Mouse (Mus musculus) hindbrain, embryonic 14.5 days (tissue): ENCODE measurements around the gene Hsd3b7. TPM values are rescaled to one million over a fixed set of nuclear protein-coding genes. Genes with fewer than 3 reads are reported as not detected.

Experiments used
- ATAC-seq: fragments of 200-750 bp; cut with Nextera tagmentation; 2 replicates; pipeline ENCODE4 v1.8.0; 2017; ENCODE audit warnings: moderate number of reproducible peaks, mild to moderate bottlenecking, moderate TSS enrichment, moderate library complexity; ENCODE audit not compliant: low FRiP score
- DNase-seq: peaks from one replicate; pipeline ENCODE4 v3.0.0-alpha.2; 2015; ENCODE audit warnings: low spot score
- H3K27ac ChIP-seq: fragments of 300-500 bp; sonication (generic); 2 replicates; pipeline ENCODE4 v1.5.1; 2014; ENCODE audit warnings: mild to moderate bottlenecking, moderate library complexity
- H3K27me3 ChIP-seq: fragments of 300-500 bp; sonication (generic); 2 replicates; pipeline ENCODE4 v1.6.1; 2014; ENCODE audit warnings: mild to moderate bottlenecking, low read length, mixed read lengths; ENCODE audit not compliant: control insufficient read depth, insufficient read depth
- H3K36me3 ChIP-seq: fragments of 300-500 bp; sonication (generic); replicated peaks from 2 replicates; pipeline ENCODE4 v1.6.1; 2014; ENCODE audit not compliant: control insufficient read depth, insufficient read depth
- H3K4me1 ChIP-seq: fragments of 300-500 bp; sonication (generic); replicated peaks from 2 replicates; pipeline ENCODE4 v1.6.1; 2014; ENCODE audit warnings: antibody characterized with exemption, low read length, mixed read lengths; ENCODE audit not compliant: control insufficient read depth, insufficient read depth
- H3K4me2 ChIP-seq: fragments of 300-500 bp; sonication (generic); replicated peaks from 2 replicates; pipeline ENCODE4 v1.6.1; 2014; ENCODE audit warnings: mild to moderate bottlenecking, moderate library complexity
- H3K4me3 ChIP-seq: fragments of 300-500 bp; sonication (generic); replicated peaks from 2 replicates; pipeline ENCODE4 v1.5.1; 2014; ENCODE audit warnings: mild to moderate bottlenecking, low read length
- H3K9ac ChIP-seq: fragments of 300-500 bp; sonication (generic); 2 replicates; pipeline ENCODE4 v1.6.1; 2014
- H3K9me3 ChIP-seq: fragments of 300-500 bp; sonication (generic); 2 replicates; pipeline ENCODE4 v1.6.1; 2016; ENCODE audit warnings: low read length; ENCODE audit not compliant: control insufficient read depth
- WGBS: fragments of 180-500 bp; shearing (Covaris S2); extraction: QIAGEN DNeasy Blood & Tissue Kit; methylation state at CpG from one replicate; pipeline ENCODE4 v1.1.7; 2014; 5-methylcytosine and 5-hydroxymethylcytosine counted together
- polyA plus RNA-seq: library from polyadenylated mRNA; unstranded; fragments of >200 nt; fragmentation: Nextera tagmentation; extraction: Ambion mirVana; gene quantifications from 2 replicates; pipeline ENCODE4 v1.2.1, GENCODE M21; 2014

The Hsd3b7 gene
- polyA plus RNA-seq, 1 experiment from 2014 or later, result 11.0 TPM

GRCm38 (mm10) chr7:127765756-127766155, 34.6 kb upstream of the Hsd3b7 start:
- no peak overlapping the region for H3K27ac ChIP-seq
- H3K9ac ChIP-seq, result no peak overlapping the region
- WGBS, result 90% methylated on average over 2 of the region's 2 CpGs
- no peak overlapping the region for H3K4me2 ChIP-seq
- H3K4me3 ChIP-seq, result no peak overlapping the region
- H3K4me1 ChIP-seq, result peaks cover 18% of the 10 kb centered on the region; the same call in 1 of the 2 replicates
- no peaks in the 10 kb centered on the region for H3K27me3 ChIP-seq
- DNase-seq (no peak), ATAC-seq (no peak)
- no peaks in the 10 kb centered on the region for H3K9me3 ChIP-seq
- peaks cover 73% of the 10 kb centered on the region for H3K36me3 ChIP-seq

GRCm38 (mm10) chr7:127766851-127767609, 33.4 kb upstream of the Hsd3b7 start:
- no peak overlapping the region for H3K27ac ChIP-seq
- no peak overlapping the region for H3K4me2 ChIP-seq
- no peaks in the 10 kb centered on the region for H3K27me3 ChIP-seq
- H3K4me1 ChIP-seq, result peaks cover 18% of the 10 kb centered on the region; the same call in 1 of the 2 replicates
- no peak overlapping the region for H3K4me3 ChIP-seq
- ATAC-seq, result no peak
- no peaks in the 10 kb centered on the region for H3K9me3 ChIP-seq
- H3K9ac ChIP-seq, result no peak overlapping the region
- WGBS, result 84% methylated on average over 17 of the region's 17 CpGs
- DNase-seq, result no peak
- peaks cover 60% of the 10 kb centered on the region for H3K36me3 ChIP-seq

GRCm38 (mm10) chr7:127767671-127768345, 32.6 kb upstream of the Hsd3b7 start:
- H3K4me2 ChIP-seq, result no peak overlapping the region
- H3K9ac ChIP-seq, result no peak overlapping the region
- H3K27ac ChIP-seq, result no peak overlapping the region
- peaks cover 53% of the 10 kb centered on the region for H3K36me3 ChIP-seq
- DNase-seq, result no peak
- 94% methylated on average over 19 of the region's 19 CpGs for WGBS
- peaks cover 18% of the 10 kb centered on the region; the same call in 1 of the 2 replicates for H3K4me1 ChIP-seq
- no peak for ATAC-seq
- no peaks in the 10 kb centered on the region for H3K27me3 ChIP-seq
- H3K4me3 ChIP-seq, result no peak overlapping the region
- no peaks in the 10 kb centered on the region for H3K9me3 ChIP-seq

- no peak for ATAC-seq
- no peak for DNase-seq
- Histone ChIP-seq H3K4me3 (no peak overlapping the region), H3K4me2 (no peak overlapping the region), H3K36me3 (peaks cover 48% of the 10 kb centered on the region), H3K4me1 (peaks cover 18% of the 10 kb centered on the region; the same call in 1 of the 2 replicates), H3K27ac (no peak overlapping the region), H3K27me3 (no peaks in the 10 kb centered on the region), H3K9me3 (no peaks in the 10 kb centered on the region), H3K9ac (no peak overlapping the region)
- WGBS, result 57% methylated on average over 13 of the region's 13 CpGs
These were observed 31.9 kb upstream of the Hsd3b7 start for GRCm38 (mm10) chr7:127768346-127768996.

- Histone ChIP-seq H3K9me3 (no peaks in the 10 kb centered on the region), H3K27me3 (no peaks in the 10 kb centered on the region), H3K4me3 (peak overlapping the region; percentile 42), H3K4me1 (peaks cover 18% of the 10 kb centered on the region; the same call in 1 of the 2 replicates), H3K9ac (peak overlapping the region; percentile 65), H3K36me3 (peaks cover 42% of the 10 kb centered on the region), H3K27ac (peak overlapping the region; percentile 68), H3K4me2 (peak overlapping the region; percentile 68)
- DNase-seq (peak; percentile 88), ATAC-seq (peak; percentile 81)
- under 1% methylated on average over 16 of the region's 16 CpGs for WGBS
These were observed 31.3 kb upstream of the Hsd3b7 start for GRCm38 (mm10) chr7:127768997-127769593.

GRCm38 (mm10) chr7:127769651-127770038, 30.8 kb upstream of the Hsd3b7 start, which contains the start of gene Orai3:
Gene Orai3, plus strand, starts transcription at chr7:127769815.
- 0% methylated on average over 24 of the region's 24 CpGs for WGBS
- peak within 1 kb of the TSS; percentile 68 for H3K27ac ChIP-seq
- peak; percentile 69 for ATAC-seq
- H3K36me3 ChIP-seq, result peaks cover 36% of the 10 kb centered on the region
- H3K27me3 ChIP-seq, result no peaks in the 10 kb centered on the region
- H3K9me3 ChIP-seq, result no peaks in the 10 kb centered on the region
- peak within 1 kb of the TSS; percentile 42 for H3K4me3 ChIP-seq
- H3K4me2 ChIP-seq, result peak within 1 kb of the TSS; percentile 68
- peaks cover 18% of the 10 kb centered on the region; the same call in 1 of the 2 replicates for H3K4me1 ChIP-seq
- peak within 1 kb of the TSS; percentile 65 for H3K9ac ChIP-seq
- peak; percentile 53 for DNase-seq

GRCm38 (mm10) chr7:127770039-127770905, 30.1 kb upstream of the Hsd3b7 start:
- peaks cover 30% of the 10 kb centered on the region for H3K36me3 ChIP-seq
- peaks cover 18% of the 10 kb centered on the region; the same call in 1 of the 2 replicates for H3K4me1 ChIP-seq
- peak overlapping the region; percentile 68 for H3K27ac ChIP-seq
- H3K4me3 ChIP-seq, result peak overlapping the region; percentile 42
- peak overlapping the region; percentile 68 for H3K4me2 ChIP-seq
- H3K27me3 ChIP-seq, result no peaks in the 10 kb centered on the region
- 6% methylated on average over 27 of the region's 27 CpGs for WGBS
- ATAC-seq (peak; percentile 29; the same call in 1 of the 2 replicates), DNase-seq (peak; percentile 48)
- H3K9ac ChIP-seq, result peak overlapping the region; percentile 65
- H3K9me3 ChIP-seq, result no peaks in the 10 kb centered on the region

GRCm38 (mm10) chr7:127771262-127771661, 29.1 kb upstream of the Hsd3b7 start:
- DNase-seq (no peak), ATAC-seq (no peak)
- Histone ChIP-seq H3K9ac (peak overlapping the region; percentile 65; the same call in 1 of the 2 replicates), H3K27ac (no peak overlapping the region), H3K4me2 (0 out of 2 replicates have a peak overlapping the region, but pooled peaks have one; percentile 68), H3K36me3 (peaks cover 20% of the 10 kb centered on the region), H3K4me1 (peaks cover 18% of the 10 kb centered on the region; the same call in 1 of the 2 replicates), H3K27me3 (no peaks in the 10 kb centered on the region), H3K4me3 (no peak overlapping the region), H3K9me3 (no peaks in the 10 kb centered on the region)
- 74% methylated on average over 5 of the region's 5 CpGs for WGBS
